Mouse (Mus musculus) liver, adult (tissue): ENCODE results near the gene Plekhb2.

Experiments
- GATA4 ChIP-seq: IDR thresholded peaks from 2 replicates; pipeline ENCODE4 v1.6.1; 2014; ENCODE audit warnings: mild to moderate bottlenecking, low read length; ENCODE audit not compliant: insufficient replicate concordance

Plekhb2 gene

GRCm38 (mm10) chr1:34823353-34823752, 26.4 kb upstream of the Plekhb2 start:
- TF ChIP-seq GATA4 = no peak

- no peak for TF ChIP-seq GATA4
Observed at GRCm38 (mm10) chr1:34824208-34824607, 25.6 kb upstream of the Plekhb2 start.

DNA sequence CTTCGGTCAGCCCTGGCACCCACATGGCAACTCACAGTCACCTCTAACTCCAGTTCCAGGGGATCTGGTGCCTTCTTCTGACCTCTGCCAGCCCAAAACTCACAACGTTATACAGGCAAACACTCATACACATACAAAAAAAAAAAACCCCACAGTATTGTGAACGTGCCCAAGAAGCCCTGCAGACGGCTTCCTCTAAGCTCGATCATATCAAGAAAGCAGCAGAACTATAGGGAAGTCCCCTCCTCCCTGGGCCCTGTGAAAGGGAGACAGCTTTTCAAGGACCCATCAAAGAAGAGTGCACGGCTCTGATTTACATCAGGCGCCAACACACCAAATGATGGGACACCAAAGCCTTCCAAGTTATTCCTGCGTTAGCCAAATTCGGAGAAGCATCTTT, 23.9 kb upstream of the Plekhb2 start:
- no peak for TF ChIP-seq GATA4

DNA sequence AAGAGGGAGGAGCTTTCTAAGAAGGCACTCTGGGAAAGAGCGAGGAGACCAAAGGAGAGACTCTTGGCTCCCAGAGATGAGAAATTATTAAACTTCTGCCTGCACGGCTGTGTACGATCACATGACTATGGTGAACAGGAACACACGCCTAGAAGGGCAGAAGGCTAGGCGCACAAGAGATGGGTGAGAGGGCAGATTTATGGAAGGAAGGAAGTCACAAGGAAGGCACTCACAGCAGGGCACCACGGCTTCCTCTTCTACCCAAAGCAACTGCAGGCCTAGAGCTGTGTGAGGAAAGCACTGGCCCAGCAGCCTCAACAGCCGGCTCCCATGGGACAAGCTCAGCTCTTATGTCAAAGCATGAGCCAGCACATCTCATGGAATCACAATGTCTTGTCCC, 21.9 kb upstream of the Plekhb2 start:
- TF ChIP-seq GATA4 = no peak

GRCm38 (mm10) chr1:34828528-34829294, 21.1 kb upstream of the Plekhb2 start:
- TF ChIP-seq GATA4 = no peak

GRCm38 (mm10) chr1:34830934-34831333, 18.8 kb upstream of the Plekhb2 start:
- no peak for TF ChIP-seq GATA4

GRCm38 (mm10) chr1:34831381-34831780, 18.4 kb upstream of the Plekhb2 start:
- no peak for TF ChIP-seq GATA4

DNA sequence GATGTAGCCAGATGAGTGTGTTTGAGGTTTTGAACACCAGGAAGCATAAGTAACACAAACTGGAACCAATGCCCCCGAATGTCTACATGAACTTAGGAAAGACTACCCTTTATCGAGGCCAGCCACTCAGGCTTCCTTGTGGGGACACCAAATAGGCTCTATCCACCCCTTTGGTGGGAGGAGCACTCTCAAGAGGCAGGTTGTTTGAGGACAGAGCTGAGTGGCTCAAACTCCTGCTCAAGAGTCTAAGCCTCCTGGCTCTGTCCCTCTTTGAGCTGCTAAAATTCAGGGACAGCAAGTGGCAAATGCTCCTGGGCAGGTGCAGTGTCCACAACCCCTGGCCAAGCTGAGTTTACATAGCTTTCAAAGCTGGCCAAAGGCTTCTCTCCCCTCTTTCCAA, 14.9 kb upstream of the Plekhb2 start:
- TF ChIP-seq GATA4 = no peak

DNA sequence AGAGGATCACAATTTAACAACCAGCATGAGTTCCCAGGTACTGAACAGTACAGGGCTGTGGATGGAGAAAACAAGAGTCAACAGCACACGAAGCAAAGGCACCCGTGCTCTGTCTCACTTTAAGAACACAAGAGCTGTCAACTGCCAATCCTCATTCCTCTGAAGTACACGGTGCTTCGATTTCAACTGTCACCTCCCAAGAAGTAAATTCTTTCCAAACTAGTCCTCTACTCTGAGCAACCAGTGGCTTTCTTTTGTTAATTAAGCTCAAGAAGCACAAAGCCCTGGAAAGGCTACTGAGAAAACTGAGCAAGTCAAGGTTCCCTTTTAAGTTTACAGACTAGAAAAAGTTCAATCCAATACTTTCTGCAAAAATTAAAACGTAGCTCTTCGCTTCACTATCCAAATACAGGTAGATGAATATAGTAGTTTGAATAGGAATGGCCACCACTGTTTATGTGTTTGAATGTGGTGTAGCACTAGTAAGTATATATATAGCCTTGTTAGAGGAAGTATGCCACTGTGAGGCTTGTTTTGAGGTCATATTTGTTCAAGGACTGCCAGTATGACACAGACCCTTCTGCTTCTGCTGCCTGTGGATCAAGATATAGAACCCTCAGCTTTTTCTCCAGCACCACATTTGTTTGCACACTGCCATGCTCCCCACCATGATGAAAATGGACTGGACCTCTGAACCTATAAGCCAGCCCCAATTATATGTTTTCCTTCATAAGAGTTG, 11.7 kb upstream of the Plekhb2 start:
- no peak for TF ChIP-seq GATA4

GRCm38 (mm10) chr1:34839241-34839640, 10.5 kb upstream of the Plekhb2 start:
- TF ChIP-seq GATA4 = no peak

DNA sequence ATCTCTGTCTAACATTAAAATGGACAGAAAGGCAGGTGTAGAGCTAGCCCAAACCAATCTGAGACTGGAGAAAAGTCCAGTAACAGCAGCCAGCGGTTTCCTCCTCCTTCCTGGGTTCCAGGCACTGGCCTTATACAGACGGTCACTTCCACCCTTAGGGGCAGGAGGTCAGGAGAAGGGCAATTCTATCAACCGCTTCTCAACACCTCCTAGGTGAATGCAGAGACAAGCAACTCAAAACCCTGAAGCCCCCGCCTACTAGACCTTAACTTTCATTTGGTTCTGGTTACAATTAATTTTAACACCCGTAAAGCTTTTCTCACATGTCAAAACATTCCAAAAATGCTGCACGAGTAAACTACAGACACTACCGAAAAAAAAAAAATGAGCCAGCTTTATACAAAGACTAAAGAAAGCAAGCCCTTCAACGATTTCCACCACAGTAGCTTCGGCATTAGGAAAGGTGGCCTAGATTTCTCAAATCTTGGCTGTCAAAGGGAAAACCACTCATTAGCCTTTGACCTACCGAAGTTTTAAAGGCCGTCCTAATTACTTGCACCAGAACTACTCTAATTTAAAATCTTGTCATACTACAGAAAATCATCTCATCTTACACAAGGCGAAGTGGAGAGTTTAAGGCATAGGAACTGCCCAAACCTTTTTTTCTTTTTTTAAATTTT, 7.9 kb upstream of the Plekhb2 start:
- no peak for TF ChIP-seq GATA4

DNA sequence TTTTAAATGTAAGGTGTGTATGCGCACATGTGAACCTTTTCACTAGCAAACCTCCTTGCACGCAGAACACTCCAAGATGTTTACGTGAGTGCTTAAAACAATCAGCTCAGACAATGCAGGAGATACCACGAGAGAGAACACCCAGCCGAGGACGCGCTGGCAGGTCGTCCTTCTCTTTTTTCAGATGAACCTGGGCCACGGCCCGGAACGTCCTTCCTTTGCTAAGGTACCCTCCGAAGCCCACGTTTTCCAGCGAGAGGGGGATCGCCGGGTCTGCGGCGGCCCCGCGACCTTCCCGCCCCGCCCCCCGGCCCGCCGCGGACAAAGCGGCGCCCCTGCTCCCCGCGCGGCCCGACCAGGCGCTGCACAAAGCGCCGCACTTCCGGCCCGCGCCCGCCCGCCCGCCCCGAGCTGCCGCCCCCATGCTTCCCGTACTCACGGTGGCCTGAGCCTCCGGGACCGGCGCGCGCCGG, 7.4 kb upstream of the Plekhb2 start:
- TF ChIP-seq GATA4 = no peak

DNA sequence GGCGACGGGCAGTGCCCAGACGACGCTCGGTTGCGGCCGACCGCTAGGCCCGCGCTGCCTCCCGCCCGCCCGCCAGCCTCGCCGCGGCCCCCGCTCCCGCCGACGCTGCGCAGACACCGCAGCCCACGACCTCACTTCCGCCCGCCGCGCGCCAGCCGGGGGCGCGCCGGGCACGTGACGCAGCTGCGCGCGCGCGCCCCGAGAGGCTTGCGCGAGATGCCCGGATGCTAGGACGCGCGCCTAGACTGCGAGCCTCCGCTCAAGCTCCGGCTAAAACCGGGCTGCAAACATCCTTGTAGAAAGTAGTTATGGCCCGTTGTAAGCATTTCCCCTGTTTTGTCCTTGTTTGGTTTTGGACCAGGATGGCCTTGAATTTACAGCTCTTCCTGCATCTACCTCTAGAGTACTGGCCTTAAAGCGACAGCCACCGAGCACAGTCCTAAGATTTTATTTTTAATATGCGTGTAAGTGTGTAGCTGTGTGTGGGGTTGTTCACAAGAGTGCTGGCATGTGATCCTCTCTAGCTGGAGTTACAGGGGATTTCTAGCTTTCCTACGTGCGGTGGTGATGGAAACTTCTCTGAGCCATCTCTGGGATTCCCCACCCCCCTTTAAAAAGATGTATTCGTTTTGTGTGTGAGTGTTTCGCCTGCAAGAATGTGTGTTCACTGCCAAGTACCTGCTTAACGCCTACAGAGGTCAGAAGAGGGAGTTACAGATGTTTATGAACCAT, 6.7 kb upstream of the Plekhb2 start, which contains the start of gene Fam168b:
Gene Fam168b (minus strand): TSS at position 179 of the 732 bp plus-strand sequence.
- TF ChIP-seq GATA4 = no peak

DNA sequence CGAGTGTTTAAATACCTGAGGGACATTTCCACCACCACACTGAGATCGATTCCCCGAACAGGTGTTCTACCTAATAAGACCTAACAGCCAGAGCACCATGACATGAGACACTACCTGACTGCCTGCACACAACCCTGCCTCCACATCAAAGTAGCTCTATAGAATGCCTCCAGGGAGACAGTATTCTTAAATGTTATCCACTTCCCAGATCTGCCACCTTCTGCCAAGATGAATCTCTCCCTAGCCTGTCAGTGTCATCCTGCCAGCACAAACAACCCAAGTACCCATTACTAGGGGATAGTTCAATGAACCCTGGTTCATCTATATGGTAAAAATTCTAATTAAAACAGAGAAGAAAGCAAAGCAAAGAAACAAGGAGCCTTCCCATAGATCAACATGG, 2.7 kb upstream of the Plekhb2 start:
- no peak for TF ChIP-seq GATA4
